Mouse (Mus musculus): ENCODE measurements at regions not wholly inside any gene's neighbourhood (a gene's known extent, or its start where the extent isn't known, plus 50 kb on each side); places are given as distances from the start of the nearest gene placed in this dataset.
A peak's percentile ranks its signal among the peaks of the same experiment; 100 is the strongest.

DNA sequence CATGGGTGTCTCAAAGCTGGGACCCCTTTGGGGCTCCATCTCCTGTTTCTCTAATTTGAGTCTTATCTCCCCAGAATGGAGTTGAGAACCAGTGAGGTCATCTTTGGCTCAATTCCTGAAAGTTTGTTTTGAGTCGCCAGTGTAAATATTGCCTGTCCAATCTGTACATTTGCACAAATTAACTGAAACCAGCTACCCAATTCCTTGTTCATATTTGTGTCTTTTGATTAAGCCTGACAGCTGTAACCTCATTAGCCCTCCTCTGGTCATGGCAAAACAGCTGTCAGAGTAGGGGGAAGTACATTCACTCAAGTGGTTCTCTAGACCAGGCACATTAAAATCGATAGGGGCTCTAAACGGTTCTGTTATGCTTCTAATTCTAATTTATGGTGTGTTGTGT is 177.0 kb downstream of the Rps12 start:
- no peak for DNase-seq

DNA sequence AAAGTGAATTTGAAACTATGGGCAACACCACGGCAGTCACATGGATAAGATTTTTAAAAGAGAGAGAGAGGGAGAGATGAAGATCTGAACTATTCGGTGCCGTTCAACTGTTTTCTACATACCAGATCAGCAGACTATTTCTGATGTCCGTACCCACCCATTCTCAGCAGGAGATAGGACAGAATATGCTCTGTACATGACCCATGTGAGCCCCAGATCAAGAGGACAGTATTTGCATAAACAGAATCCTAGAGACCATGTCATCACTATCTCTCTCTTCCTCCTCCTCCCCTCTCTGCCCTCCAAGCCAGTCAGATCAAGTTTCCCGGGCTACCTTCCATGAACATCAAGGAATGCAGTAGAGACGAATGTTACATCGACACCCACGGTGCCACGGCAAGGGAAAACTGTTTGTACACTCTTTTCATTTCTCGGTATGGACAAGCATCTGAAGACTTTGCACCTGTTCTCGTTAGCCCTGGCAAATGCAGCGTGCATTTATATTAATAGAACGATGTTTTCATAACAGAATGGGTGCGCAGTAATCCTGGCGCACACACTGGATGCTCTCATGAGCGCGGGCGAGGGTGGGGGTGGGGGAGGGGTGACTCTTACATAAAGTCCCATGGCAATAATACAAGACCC is 177.7 kb downstream of the Rps12 start:
- no peak for DNase-seq

DNA sequence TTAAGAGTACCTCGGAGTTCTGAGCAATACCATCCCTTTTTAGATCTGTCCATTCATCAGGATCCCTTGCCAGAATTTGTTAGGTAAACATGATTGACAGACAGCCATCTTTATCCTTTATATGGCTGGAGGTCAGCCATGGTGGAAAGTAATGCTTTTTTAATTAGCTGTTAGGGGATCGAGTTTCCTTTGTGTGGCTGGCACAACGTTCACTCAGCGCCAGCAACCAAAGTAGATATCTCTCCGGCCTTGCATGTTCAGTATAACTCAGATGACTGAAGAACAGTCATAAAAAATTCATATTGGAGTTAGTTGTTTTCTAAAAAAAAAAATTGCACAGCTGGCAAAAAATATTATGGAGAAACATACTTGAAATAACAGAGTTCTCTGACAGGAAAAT is 186.4 kb downstream of the Rps12 start:
- DNase-seq = no peak

DNA sequence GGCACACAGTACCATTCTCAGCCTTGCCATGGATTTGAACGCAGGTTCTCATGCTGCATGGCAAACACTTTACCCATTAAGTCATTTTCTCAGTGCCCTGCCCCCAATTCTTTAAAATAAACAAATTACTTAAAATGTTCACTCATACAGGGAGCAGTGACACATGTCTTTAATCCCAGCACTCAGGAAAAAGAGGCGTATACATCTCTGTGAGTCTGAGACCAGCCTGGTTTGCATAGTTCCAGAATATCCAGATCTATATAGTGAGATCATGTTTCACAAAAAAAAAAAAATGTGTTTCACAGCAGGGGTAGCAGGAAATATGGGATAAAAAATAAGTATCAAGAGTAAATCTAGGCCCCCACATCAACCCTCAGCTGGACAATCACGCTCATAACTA is 191.5 kb downstream of the Rps12 start:
- DNase-seq = no peak

DNA sequence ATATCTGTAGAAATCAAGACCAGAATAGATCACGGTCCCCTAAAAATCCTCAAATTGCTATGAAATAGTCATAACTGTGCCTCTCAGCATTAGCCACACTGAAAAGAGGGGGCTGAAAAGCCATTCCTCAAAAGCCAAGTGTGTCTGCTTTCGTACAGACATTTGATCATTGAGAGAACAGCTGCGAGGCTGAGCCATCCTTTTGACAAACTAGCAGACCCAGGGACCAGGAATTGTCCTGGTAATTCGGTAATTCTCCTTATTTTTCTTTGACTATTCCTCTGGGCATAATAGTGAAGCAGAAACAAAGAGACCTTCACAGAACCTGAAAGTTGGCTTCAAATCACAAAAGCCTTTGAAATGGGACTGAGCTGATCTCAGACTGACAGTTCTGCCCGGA is 206.8 kb downstream of the Rps12 start:
- DNase-seq = no peak

DNA sequence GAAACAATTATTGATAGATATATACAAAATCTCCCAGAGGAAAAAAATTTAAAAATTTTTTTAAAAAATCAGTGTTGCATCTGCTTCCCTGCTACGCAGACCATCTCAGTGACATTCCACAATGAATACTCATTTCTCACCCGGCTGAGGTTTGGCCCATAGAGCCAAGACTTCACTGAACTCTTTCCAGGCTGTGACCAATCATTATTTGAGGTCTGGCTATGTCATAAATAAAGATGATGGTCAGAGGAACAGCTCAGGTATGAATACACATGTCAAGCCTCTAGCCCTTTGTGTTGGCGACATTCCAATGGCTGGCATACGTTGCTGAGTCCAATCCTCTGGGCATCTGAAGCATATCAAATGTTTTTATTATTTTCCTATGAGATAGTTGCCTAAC is 216.1 kb downstream of the Rps12 start:
- DNase-seq = peak; percentile 7

DNA sequence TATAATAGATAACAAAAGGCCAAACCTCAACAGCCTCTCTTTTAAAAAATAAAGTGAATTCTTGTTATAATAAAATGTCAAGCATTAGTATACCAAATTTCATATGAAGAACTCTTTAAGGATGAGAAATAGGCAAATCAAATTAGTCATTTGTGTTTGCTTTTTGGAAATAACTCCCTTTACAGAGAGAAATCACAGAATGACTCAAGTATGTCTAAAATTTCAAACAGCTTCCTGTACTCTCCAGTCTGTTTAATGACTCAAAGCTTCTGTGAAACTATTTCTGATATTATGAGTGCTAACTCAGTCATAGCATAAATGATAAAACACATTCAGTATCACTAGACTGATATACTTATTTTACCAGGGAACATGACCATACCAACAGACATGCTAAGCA is 217.7 kb downstream of the Rps12 start:
- DNase-seq = no peak

DNA sequence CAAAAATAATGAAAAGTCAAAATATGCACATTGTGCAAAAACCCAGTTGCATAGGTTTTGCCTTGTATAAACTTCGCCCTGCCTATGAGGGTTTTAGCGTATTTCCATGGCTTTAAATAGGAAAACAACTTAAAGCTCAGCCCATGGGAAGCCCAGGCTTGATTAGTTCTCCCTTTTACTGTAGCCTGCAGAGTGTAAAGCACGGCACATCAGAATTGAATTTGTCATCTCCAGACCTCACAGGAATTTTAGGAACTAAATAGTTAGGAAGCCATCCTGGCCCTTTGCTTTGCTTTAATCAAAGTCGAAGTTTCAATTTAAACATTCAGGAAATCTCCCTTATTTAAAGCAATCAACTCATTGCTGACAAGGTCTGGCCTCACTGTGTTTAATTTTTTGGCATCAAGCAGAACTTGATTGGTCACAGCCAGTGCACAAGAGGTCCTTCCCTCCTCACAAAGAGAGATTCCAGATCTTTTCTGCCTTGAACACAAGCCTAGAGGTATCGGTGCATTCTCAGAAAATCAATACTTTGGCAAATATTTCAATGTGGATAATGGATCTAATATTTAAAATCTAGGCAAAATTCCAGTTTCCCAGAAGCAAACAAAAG is 211.8 kb upstream of the Eya4 start:
- DNase-seq = no peak

DNA sequence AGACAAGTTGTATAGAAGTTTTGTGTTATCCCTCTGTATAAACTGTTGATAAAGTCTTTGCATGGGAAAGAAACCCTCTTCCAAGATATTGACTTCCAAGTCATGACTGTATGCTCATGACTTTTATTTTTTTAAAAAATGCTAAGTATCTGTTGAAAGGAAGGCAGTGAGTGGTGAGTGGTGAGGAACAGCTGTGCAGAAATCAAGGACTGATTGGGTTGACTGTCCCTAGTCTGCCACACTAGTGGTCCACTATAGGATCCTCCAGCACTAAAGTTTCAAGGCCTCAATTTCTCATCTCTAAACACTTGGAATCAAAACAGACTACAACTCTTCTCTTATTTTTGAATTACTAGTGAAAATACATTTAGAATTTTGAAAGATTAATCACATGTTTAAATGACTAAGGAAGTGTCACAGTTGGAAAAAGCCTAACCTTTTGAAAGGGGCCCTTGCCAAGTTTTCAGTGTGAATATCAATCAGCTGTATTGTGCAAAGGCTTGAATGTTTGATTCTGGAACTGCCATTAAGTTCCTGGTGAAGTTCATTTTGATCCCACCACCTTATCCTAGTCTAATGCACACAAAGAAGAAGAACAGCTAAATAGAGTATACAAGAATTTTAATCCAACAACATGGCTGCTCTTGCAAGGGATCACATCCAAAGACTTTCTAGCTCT is 209.5 kb upstream of the Eya4 start:
- no peak for DNase-seq

DNA sequence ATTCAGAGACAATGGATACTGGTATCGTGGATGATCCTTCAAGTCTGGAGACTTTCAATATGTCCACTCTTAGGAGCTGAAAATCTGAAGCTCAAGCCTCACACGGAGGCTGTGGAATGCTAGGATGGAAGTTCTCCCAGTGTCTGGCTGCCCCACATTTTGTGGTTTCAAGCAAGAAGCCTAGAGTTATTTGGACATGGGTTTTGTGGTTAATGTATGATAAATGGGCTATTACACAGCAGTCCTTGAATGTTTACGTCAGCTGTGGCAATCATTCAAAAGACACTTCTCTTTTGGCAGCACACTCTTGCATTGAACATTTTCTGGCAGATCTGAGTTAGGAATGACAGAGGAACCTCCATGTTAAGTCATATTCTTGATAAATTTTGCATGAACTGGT is 207.2 kb upstream of the Eya4 start:
- DNase-seq = no peak

DNA sequence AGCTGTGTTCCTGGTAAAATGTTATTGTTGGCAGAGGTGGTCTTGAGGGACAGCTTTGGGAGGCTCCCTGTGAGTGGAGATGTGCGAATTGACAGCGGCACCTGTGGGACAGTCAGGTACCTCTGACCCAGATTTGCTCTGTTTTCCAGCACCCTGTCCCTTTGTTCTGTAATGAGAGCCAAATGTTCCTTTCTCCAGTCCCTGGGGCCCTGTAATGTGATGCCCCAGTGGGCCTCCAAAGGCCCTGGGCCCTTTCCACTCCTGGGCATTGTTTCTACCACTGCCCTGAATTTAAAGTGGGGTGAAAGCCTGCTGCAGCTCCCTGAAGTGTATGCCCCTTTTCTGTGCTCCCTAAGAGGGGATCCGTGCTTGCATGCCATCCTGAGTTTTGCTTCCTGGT is 198.6 kb upstream of the Eya4 start:
- DNase-seq = no peak

DNA sequence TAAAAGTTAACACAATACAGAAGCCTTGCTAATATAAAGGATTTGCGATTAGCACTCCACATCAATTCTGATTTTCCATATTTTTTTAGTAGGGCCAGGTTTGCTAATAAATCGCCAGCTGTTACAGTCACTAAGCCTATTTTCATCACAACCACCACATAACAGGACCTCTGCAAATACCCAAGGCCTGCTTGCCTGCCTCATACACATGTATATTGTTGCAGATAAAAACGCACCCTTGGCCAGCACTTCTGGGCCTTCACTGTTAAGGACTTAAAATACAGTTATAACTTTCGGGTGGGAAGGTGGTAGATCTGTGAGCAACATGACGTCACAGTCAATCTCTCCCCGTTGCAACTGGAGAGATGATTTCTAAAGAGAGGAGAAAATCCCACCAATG is 197.7 kb upstream of the Eya4 start:
- no peak for DNase-seq

DNA sequence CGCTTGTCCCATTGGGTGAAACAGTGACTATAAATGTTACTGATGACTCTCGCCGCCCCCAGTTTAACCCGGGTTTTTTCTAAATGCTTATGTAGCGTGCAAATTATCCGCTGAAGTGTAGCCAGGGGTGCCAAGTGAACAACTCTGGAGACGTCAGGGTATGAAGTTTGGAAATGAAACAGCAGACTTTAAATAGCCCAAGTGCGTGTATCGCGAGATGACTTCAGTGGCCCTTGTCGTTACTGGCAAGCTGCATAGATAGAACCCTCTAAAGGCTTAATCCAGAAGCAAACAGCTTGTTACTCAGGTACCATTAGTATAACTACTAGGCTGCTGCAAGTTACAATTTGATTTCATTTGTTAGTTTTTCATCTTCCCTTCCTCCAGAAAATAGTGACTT is 192.1 kb upstream of the Eya4 start:
- no peak for DNase-seq

DNA sequence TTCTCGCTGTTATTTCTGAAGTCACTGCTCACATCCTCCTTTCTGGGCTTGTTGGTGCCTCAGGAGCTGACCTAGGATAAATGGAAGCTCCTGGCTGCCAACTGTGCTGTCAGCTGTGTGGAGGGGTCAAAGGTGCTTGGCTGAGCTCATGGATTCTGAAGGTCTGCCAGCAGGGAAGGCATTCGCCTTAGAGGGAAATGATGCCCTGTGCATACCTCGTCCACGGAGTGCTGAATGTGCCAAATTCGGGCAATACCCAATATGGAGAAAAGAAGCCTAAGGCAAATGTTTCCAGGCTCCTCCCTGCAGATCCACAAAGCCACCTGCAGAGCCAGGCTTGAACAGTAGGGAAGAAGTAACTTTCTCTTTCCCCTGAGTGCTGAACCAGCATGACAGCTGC is 191.3 kb upstream of the Eya4 start:
- DNase-seq = peak; percentile 76

DNA sequence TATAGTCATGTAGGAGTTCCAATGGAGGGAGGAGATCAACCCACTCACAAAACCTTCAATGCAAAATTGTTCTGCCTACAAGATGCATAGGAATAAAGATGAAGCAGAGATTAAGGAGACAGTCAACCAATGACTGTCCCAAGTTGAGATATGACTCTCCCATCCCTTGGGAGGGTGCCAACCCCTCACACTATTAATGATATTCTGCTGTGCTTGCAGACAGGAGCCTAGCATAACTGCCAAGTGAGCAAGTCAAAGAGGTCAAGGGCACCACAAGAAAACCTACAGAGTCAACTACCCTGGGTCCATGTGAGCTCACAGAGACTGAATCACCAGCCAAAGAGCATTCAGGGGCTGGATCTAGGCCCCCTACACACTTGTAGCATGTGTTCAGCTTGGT is 184.1 kb upstream of the Eya4 start:
- no peak for DNase-seq

DNA sequence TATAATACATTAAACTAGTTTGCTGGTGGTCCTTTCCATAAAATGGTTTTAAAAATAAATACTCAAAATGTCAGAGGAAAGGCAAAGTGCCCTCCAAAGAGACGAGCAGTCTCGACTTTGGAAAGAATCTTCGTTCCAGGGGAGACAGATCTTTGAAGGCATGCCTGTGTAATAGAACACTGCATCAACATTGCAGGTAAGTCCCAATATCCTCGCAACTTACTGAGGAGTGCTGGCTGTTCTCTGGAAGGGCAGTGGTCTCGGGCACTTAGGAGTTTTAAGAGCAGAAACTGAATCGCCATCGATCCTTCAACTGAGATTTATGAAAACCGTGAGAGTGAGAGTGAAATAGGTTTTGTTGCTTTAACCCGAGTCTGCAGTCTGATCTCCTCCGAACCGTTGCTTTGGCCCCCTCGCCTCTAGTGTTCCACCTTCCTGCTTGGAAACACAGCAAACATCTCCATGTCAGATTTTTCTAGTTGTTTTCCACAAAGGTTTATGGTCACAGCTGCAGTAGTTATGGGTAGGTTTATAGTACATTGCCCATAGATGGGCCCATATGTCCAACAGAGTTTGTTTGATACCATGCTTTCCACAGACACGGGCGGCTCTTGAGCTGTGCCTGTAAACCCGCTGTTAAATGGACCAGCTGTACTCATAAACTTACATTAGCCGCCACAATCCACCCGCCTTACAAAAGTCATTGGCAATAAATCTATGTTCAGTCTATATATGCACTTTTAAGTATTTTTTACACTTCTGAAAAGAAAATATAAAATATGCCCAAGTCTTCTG is 181.6 kb upstream of the Eya4 start:
- no peak for DNase-seq

DNA sequence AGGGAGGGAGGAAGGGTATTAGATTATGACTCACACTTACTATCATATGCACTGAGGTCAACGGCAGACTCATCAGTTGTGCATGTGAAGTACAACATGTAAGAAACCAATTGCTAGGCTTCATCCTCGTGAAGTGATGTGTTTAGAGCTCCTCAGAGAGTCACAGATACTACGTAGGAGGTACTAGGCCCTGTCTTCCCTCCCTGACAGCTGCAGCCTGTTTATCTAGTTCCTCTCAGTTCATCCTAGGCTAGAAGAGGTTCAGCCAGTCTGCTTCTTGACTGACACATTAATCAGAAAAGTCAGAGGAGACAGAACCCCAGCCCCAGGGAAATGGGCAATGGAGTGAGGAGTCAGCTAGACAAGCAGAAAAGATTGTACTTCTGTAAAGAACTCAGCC is 180.1 kb upstream of the Eya4 start:
- DNase-seq = no peak

DNA sequence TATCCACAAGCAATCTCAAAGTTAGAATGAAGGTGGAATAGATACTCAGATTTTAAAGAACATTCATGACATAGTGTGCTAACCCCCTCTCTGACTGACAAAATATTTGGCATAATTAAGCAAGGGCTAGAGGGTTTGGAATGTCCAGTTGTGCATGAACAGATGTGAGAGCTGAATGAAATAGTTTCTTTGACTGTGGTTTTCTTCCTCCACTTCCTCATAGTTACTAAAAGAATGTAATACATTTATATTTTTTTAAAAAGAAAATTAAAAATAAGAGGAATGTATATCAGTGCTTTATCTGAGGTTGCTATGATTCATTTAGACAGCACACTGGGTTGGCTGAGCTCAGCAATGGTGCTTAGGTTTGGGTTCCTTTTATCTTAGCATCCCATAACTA is 176.2 kb upstream of the Eya4 start:
- no peak for DNase-seq

DNA sequence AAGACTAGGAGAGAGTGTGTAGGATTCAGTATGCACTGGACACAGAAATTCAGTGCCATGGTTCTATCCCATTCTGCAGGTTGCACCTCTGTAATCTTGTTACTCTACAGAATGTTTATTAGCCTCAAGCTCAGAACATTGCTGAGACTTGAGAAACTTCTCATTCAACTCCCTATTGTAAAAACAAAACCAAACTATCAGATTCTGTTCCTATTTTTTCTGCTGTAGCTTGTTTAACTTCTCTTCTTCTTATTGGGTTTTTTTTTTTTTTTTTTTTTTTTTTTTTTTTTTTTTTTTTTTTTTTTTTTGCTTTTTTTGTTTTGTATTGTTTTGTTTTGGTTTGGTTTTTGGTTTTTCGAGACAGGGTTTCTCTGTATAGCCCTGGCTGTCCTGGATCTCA is 172.1 kb upstream of the Eya4 start:
- no peak for DNase-seq

DNA sequence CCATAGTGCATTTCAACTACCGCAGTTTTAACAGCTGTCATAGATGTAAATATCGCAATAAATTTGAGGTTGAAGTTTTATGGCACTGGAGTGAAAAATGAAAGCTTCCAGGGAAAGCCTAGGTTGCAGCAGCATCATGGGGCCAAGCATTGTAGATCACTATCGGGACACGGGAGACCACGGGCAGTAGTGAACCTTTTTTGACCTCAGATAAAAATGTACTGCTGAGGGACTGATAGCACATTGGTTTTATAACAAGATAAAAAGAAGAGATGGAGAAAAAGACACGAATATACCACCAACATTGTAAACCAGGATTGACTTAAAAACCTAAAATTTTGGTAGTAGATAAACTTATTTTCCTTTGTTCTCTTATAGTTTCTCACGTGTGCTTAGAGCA is 143.1 kb upstream of the Eya4 start:
- no peak for DNase-seq

DNA sequence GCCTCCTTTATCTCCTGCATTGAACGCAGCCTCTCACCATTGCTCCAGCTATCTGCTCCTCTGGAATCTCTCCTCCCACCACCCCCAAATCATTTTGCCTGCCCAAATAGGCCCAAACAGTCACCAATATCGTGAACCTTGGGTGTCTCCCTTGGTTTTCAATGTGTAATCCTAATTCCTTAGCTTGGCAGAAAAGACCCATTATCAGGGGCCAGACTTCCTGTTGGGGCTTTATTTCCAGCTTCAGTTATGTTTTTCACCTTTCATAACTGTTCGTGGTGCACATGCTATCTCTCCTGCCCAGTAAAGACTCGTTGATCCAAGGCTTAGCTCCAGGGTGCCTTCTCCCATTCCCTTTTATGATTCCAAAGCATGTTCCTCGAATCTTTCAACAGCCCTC is 142.4 kb upstream of the Eya4 start:
- DNase-seq = no peak

DNA sequence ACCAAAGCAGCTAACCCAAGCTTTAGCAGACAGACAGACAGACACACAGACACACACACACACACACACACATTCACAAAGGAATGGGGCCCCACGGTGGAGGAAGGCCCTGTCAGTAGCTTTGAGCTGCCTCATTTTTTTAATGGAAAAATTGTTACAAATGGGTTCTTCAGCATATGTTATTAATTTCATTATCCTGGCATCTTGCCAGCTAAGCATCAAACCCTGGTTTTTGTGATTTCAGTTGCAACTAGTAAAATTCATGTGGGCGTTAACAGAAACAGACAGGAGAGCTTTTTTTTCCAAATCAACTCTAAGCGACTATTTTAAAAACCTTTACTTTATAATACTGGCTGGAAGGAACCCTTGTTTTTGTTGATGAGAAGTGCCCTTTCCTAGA is 138.4 kb upstream of the Eya4 start:
- no peak for DNase-seq

DNA sequence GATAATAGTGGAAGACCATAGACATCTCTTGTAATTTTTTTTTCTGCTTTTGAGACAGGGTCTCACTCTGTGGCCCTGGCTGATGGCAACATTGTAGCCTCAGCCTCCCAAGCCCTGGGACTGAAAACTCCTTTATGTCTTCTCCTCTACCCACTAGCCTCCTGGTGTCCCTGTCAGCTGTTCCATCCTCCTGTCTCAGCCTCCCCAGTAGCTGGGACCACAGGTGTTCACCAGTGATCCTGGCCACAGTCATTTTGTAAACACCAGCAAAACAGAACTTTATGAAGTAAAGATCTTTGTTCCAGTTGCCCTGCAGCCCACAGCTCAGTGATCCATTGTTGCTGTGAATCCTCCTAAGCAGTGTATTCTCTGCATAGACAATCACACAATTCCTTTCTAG is 129.9 kb upstream of the Eya4 start:
- no peak for DNase-seq

DNA sequence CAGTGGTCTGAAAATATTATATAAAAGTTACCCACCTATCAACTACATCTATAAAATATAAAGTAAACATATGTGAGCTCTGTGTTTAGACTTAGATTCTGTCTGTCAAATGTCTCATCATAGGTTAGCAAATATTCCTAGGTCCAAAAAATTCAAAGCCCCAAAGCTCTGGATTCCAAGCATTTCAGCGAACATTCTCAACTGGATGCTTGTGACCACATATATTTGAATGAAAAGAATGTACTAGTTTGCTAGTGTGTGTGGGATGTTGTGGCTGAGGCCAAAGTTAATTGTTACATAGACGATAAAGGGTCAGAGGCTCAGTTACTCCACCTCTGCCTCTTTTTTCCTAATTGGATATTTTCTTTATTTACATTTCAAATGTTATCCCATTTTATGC is 128.3 kb upstream of the Eya4 start:
- DNase-seq = no peak

Measured in kidney, adult 9 months (tissue).